In genomic region chr11:115516942-115517341, GRCm38 (mm10) we compare ENCODE assay signal across 23 mouse cellular contexts.
"Had no signal": no experiment of that assay in that cellular context is flagged by ENCODE, and none has a peak within 500 bp of the region (broad histone marks: within the 10 kb centered on the region; RNA-seq: fewer than 3 reads in every experiment).

No protein-coding gene starts in this region.

- H3K4me2 ChIP-seq: heart, embryonic 12.5 days; hindbrain, embryonic 13.5 days; hindbrain, embryonic 15.5 days; limb, embryonic 12.5 days; liver, embryonic 11.5 days; liver, embryonic 13.5 days had no signal

- H3K9ac ChIP-seq: forebrain, postnatal 0 days; heart, embryonic 12.5 days; hindbrain, embryonic 13.5 days; hindbrain, embryonic 15.5 days; limb, embryonic 12.5 days; liver, embryonic 13.5 days had no signal

- H3K27ac ChIP-seq: heart, embryonic 10.5 days; hindbrain, embryonic 13.5 days; hindbrain, embryonic 15.5 days; hindbrain, postnatal 0 days; layer of hippocampus, adult 2 months; left cerebral cortex, adult 2 months; limb, embryonic 10.5 days; limb, embryonic 12.5 days; liver, embryonic 13.5 days had no signal

- H3K4me3 ChIP-seq: heart, embryonic 10.5 days; heart, embryonic 12.5 days; hindbrain, embryonic 13.5 days; hindbrain, embryonic 15.5 days; layer of hippocampus, adult 2 months; left cerebral cortex, adult 2 months; limb, embryonic 10.5 days; limb, embryonic 12.5 days; liver, embryonic 13.5 days had no signal

- ATAC-seq: forebrain, postnatal 0 days; hindbrain, postnatal 0 days; intestine, postnatal 0 days had no signal

- H3K27me3 ChIP-seq: heart, embryonic 12.5 days; hindbrain, embryonic 13.5 days; hindbrain, embryonic 15.5 days; limb, embryonic 12.5 days; liver, embryonic 13.5 days had no signal

- H3K9me3 ChIP-seq: heart, embryonic 10.5 days; heart, embryonic 12.5 days; hindbrain, embryonic 13.5 days; hindbrain, embryonic 15.5 days; limb, embryonic 10.5 days; limb, embryonic 12.5 days; liver, embryonic 13.5 days had no signal

- DNase-seq: forebrain, postnatal 0 days; gastrocnemius, postnatal 25 days; heart, adult 18-20 months; heart, postnatal 10 days; heart, postnatal 36 days; kidney, adult 18-20 months; kidney, adult 8-10 months; kidney, postnatal 10 days; kidney, postnatal 25 days; kidney, postnatal 4 days; liver; liver, embryonic 13.5 days had no signal
